Mouse (Mus musculus) heart, adult 2 months (tissue): ENCODE measurements around the gene Ushbp1. TPM values are rescaled to one million over a fixed set of nuclear protein-coding genes. Genes with fewer than 3 reads are reported as not detected.

Experiments used
- DNase-seq, 2 experiments: peaks; one replicate each; pipeline ENCODE4 v3.0.0; 2021
- H3K27ac ChIP-seq: fragments of 200-600 bp; 2 replicates; pipeline ENCODE4 v1.8.1; 2022
- H3K27me3 ChIP-seq: fragments of 200-500 bp; 2 replicates; pipeline ENCODE4 v1.6.1; 2012; ENCODE audit warnings: mild to moderate bottlenecking, low read length, inconsistent platforms, mixed read lengths; ENCODE audit not compliant: control insufficient read depth, insufficient read depth
- H3K36me3 ChIP-seq: fragments of 200-500 bp; 2 replicates; pipeline ENCODE4 v1.6.1; 2012; ENCODE audit warnings: low read length, inconsistent platforms; ENCODE audit not compliant: control insufficient read depth, insufficient read depth
- H3K4me1 ChIP-seq: fragments of 200-500 bp; 2 replicates; pipeline ENCODE4 v1.6.1; 2011; ENCODE audit warnings: low read length; ENCODE audit not compliant: control insufficient read depth, insufficient read depth
- H3K4me3 ChIP-seq: fragments of 200-600 bp; 2 replicates; pipeline ENCODE4 v1.8.1; 2022
- H3K79me2 ChIP-seq: fragments of 200-500 bp; replicated peaks from 2 replicates; pipeline ENCODE4 v1.6.1; 2012; ENCODE audit warnings: mild to moderate bottlenecking, inconsistent platforms, low read length, moderate library complexity, mixed read lengths; ENCODE audit not compliant: control insufficient read depth, insufficient read depth
- H3K9ac ChIP-seq: fragments of 200-500 bp; 2 replicates; pipeline ENCODE4 v1.6.1; 2012; ENCODE audit warnings: low read depth, mild to moderate bottlenecking, control low read depth, inconsistent platforms, low read length, mixed read lengths
- CTCF ChIP-seq: fragments of 200-600 bp; IDR thresholded peaks from 2 replicates; pipeline ENCODE4 v1.8.1; 2022; ENCODE audit warnings: antibody characterized with exemption, mild to moderate bottlenecking, moderate library complexity
- EP300 ChIP-seq: fragments of 200-500 bp; IDR thresholded peaks from 2 replicates; pipeline ENCODE4 v1.6.1; 2011; ENCODE audit warnings: low read depth, low read length, control low read depth; ENCODE audit not compliant: insufficient read depth
- POLR2A ChIP-seq: fragments of 200-500 bp; IDR thresholded peaks from 2 replicates; pipeline ENCODE4 v1.6.1; 2011; ENCODE audit warnings: mild to moderate bottlenecking, low read depth, low read length, control low read depth; ENCODE audit not compliant: insufficient read depth
- WGBS: fragments of 180-500 bp; shearing (Covaris S2); methylation state at CpG from one replicate; pipeline ENCODE4 v1.1.7; 2018; 5-methylcytosine and 5-hydroxymethylcytosine counted together
- intact Hi-C: fragments of 180-260 bp; cut with DNase I; formaldehyde crosslinking; loops from one replicate; pipeline ENCODE4 v1.15.1; 2025
- polyA plus RNA-seq: library from polyadenylated mRNA; depleted of rRNA; stranded (reverse); fragments of >200 nt; gene quantifications from 2 replicates; pipeline ENCODE4 v1.2.3, GENCODE M21; 2012
- total RNA-seq, 2 experiments: library from RNA; stranded (reverse); gene quantifications; 2 replicates each; pipeline ENCODE4 v1.2.3; 2021

The Ushbp1 gene
- total and polyA plus RNA-seq, 3 experiments, result 22.9 to 71.7 (median 23.9) TPM

DNA sequence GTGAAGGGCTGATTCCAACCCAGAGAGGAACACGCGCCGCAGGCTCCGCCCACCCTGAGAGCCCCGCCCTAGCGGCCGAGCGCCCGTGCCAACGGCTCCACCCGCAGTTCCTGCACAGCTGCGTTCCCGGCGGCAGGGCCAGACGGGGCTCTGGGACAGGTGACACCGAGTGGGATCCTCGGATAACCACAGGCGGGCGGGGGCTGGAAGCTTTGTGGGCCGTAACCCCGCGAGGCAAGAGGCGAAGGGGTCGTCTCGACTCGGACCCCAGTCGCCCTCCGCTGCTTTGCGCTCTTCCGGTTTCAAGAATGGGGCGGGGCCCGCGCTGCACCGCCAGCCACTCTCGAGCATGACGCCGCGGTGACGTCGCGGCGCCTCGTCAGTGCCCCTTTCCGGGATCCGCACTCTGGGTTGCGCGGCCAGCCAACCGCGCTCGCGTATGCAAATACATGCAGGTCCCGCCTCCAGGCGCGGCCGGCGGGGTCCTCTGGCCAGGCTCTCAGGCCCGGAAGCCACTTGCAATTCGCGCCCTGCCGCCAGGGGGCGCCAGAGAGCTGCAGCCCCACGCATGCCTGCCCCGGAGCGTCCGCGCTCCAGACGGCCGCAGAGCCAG lies 24.3 kb downstream of the Ushbp1 start, which contains the start of gene Ocel1:
Gene Ocel1 (plus strand): TSS at position 63 of the 613 bp plus-strand sequence.
- peak within 1 kb of the TSS; percentile 82 for H3K4me3 ChIP-seq
- H3K9ac ChIP-seq, result peak within 1 kb of the TSS; percentile 94
- peak within 1 kb of the TSS; percentile 99 for H3K27ac ChIP-seq
- WGBS, result 1% methylated on average over 68 of the region's 68 CpGs
- no peaks in the 10 kb centered on the region for H3K27me3 ChIP-seq
- peak; percentile 90 for TF ChIP-seq POLR2A
- TF ChIP-seq CTCF, result peak; percentile 95
- 0 out of 2 replicates have a peak, but pooled peaks have one; percentile 48 for TF ChIP-seq EP300
- intact Hi-C loops, result loop anchor here (1.0 kb wide), 1 partner anchor 35 kb away; the partner anchor contains the start of gene Ankle1
- DNase-seq, result peak; percentile 98 to 99
- H3K4me1 ChIP-seq, result peaks cover 7% of the 10 kb centered on the region
- no peaks in the 10 kb centered on the region for H3K79me2 ChIP-seq
- no peaks in the 10 kb centered on the region for H3K36me3 ChIP-seq

DNA sequence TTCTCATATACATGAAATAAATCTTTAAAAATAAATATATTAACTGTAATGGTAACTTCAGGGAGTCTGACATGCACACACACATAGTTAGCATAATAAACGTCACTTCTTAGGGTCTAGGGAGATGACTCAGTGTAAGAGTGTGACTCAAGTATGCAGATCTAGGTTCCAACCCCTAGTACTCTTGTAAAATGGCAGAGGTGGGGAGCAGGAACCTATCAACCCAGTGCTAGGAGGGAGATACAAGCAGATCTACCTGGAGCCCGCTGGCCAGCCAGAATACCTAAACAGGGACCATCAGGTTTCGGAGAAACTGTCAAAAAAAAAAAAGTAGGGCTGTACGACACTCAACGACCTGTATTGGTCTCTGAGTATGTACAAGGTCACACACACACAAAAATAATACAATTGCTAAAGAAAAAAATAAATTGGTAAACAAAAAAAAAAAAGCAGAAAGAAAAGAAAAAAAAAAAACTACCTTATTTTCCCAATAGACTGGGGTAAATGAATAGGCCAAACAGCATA lies 24.8 kb downstream of the Ushbp1 start:
- Histone ChIP-seq H3K36me3 (no peaks in the 10 kb centered on the region), H3K4me3 (peak overlapping the region; percentile 82), H3K4me1 (peaks cover 7% of the 10 kb centered on the region), H3K27me3 (no peaks in the 10 kb centered on the region), H3K27ac (peak overlapping the region; percentile 99), H3K9ac (0 out of 2 replicates have a peak overlapping the region, but pooled peaks have one; percentile 10), H3K79me2 (no peaks in the 10 kb centered on the region)
- TF ChIP-seq POLR2A, result no peak
- no peak for TF ChIP-seq EP300
- TF ChIP-seq CTCF, result no peak
- WGBS, result 17% methylated on average over 5 of the region's 5 CpGs
- intact Hi-C loops, result loop anchor here (1.0 kb wide), 1 partner anchor 36 kb away; the partner anchor contains the start of gene Ankle1
- DNase-seq, result no peak

DNA sequence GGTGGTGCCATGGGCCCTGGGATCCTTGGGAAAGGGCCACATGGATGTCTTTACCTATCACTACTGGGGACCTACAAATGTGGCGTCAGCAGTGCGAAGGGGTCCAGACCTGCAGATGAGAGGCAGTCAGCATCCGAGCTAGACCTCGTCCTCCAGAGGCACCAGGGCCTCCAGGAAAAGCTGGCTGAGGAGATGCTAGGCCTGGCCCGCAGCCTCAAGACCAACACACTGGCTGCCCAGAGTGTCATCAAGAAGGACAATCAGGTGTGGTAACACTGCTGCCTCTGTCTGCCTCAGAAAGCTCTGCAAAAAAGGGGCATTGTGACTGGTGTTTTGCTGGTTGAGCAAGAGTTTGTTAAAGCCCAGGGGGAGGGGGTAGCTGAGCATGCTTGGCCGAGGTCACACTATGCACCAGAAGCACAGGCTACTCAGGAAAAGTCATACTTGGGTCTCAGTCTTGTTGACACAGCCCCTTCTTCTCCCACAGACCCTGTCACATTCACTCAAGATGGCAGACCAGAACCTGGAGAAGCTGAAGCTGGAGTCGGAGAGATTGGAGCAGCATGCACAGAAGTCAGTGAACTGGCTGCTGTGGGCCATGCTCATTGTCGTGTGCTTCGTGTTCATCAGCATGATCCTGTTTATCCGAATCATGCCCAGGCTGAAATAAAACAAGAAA lies 26.4 kb downstream of the Ushbp1 start:
- no peak overlapping the region for H3K4me3 ChIP-seq
- no peaks in the 10 kb centered on the region for H3K36me3 ChIP-seq
- intact Hi-C loops, result no loop called here
- no peak for DNase-seq
- no peak for TF ChIP-seq POLR2A
- TF ChIP-seq CTCF, result no peak
- TF ChIP-seq EP300, result no peak
- no peaks in the 10 kb centered on the region for H3K27me3 ChIP-seq
- no peak overlapping the region for H3K9ac ChIP-seq
- H3K4me1 ChIP-seq, result peaks cover 5% of the 10 kb centered on the region
- no peaks in the 10 kb centered on the region for H3K79me2 ChIP-seq
- 91% methylated on average over 10 of the region's 10 CpGs for WGBS
- H3K27ac ChIP-seq, result no peak overlapping the region; the same call in 1 of the 2 replicates

DNA sequence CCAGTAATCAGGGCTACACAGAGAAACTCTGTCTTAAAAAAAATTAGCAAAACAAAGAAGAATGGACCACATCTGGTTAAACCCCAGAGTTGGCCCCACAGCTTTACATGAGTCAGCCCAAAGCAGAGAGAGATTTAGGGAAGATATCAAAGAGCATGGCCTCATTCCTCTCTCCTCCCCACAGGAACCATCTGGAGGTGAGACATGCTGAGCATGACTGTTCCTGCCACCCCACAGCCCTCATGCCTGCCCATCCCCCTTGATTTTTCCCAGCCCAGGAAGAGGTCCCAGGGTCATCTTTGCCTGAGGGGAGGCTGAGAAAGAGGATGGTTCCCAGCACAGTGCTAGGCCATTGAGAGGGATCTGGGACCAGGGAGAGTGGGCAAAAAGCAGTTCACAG lies 27.2 kb downstream of the Ushbp1 start:
- Histone ChIP-seq H3K27ac (peak overlapping the region; percentile 99), H3K79me2 (no peaks in the 10 kb centered on the region), H3K27me3 (no peaks in the 10 kb centered on the region), H3K36me3 (no peaks in the 10 kb centered on the region), H3K9ac (no peak overlapping the region), H3K4me3 (no peak overlapping the region), H3K4me1 (peaks cover 5% of the 10 kb centered on the region)
- DNase-seq, result no peak
- intact Hi-C loops, result no loop called here
- TF ChIP-seq POLR2A, result no peak
- no peak for TF ChIP-seq EP300
- TF ChIP-seq CTCF, result no peak

DNA sequence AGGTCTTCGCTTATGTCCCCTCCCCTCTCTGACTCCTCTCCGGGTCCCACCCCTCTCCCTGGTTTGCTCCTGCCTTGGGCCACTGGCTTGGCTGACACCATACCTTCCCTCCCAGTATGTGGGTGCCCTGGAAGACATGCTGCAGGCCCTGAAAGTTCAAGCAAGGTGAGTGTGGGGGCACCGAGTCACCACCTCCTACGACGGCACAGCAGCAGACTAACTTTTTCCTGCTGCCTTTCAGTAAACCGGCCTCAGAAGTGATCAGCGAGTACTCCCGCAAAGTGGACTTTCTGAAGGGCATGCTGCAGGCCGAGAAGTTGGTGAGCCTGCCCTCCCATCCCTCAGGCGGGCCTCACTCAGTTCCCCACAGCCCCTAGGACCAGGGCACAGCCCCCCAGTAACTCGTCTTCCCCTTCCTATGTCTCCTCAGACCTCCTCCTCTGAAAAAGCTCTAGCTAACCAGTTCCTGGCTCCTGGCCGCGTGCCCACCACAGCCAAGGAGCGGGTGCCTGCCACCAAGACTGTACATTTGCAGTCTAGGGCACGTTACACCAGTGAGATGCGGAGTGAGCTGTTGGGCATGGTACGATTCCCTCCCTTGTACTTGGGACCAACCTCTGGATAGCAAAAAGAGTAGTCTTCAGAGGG lies 27.9 kb downstream of the Ushbp1 start:
- peak overlapping the region; percentile 99 for H3K27ac ChIP-seq
- H3K36me3 ChIP-seq, result no peaks in the 10 kb centered on the region
- H3K9ac ChIP-seq, result peak overlapping the region; percentile 79
- DNase-seq, result no peak
- TF ChIP-seq EP300 (no peak), CTCF (no peak), POLR2A (peak; percentile 58)
- intact Hi-C loops, result loop anchor here (2.0 kb wide), 1 partner anchor 95 kb away; the partner anchor contains the start of genes Haus8 and Myo9b
- peaks cover 5% of the 10 kb centered on the region for H3K4me1 ChIP-seq
- no peaks in the 10 kb centered on the region for H3K79me2 ChIP-seq
- no peaks in the 10 kb centered on the region for H3K27me3 ChIP-seq
- 23% methylated on average over 17 of the region's 17 CpGs for WGBS
- peak overlapping the region; percentile 91 for H3K4me3 ChIP-seq
